Mouse (Mus musculus): Measurements from ENCODE around the gene Stt3a.

The Stt3a gene

DNA sequence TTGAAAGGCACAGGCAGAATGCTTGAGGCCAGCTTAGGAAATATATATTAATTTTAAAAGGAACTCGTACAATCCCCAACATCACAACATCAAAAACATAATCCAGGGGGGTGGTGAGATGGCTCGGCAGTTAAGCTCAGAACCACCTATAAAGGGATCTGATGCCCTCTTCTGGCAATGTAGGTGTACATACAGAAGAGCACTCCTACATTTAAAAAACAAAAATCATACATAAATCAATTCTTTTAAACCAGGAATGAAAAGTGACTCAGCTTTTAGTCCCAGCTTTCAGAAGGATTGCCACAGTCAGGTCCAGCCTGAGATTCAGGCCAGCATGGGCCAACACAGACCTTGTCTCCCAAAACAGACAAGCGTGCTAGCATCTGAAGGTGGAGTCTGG, 50.9 kb downstream of the Stt3a start:
- DNase-seq = no peak

DNA sequence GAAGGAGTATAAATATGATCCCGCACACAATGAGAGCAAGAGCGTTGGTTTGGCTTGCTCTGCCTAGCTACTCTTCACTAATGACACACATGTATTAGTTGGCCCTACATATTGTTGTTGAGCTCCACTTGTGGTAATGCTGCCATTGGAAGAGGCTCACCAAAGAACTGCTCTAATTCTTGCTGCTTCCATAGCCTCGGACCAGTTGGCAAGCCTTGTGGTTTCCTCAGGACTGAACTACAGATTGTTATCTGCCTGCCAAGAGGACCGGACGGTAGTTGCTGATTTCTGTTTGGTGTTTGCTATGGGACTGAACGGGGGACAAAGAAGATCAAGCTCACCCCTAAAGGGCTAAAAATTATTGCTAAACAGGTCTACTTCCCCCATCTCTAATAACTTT, 60.2 kb downstream of the Stt3a start:
- no peak for DNase-seq

DNA sequence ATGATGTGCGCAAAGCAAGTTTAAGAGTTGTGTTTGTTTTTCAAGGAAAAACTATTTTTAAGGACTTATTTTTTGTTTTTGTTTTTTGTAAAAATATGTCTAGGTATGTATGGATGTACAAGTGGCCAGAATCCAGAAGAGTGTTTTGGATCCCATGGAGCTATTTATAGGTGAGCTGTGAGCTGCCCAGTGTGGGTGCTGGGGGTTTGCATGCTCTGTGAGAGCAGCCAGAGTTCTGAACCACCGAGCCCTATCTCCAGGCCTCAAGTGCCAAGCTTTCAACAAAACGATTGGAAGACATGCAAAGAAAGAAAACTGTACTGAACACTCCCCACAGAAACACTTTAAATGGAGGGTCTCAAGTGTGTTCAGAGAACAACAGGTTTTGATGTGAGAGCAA, 61.6 kb downstream of the Stt3a start:
- DNase-seq = no peak

DNA sequence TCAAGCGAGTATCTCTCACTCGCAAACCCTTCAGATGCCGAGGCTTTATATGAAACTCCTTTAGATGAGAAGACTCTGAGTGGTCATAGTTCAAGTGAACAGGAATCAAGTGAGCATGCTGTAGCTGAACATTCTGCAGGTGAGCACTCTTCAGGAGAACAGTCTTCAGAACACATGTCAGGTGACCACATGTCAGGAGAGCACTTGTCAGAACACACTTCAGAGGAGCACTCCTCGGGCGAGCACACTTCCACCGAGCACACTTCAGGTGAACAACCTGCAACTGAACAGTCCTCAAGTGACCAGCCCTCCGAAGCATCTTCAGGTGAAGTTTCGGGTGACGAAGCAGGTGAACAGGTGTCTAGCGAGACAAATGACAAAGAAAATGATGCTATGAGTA, 73.2 kb downstream of the Stt3a start:
- DNase-seq = peak in 1 of 2 experiments; percentile 23

DNA sequence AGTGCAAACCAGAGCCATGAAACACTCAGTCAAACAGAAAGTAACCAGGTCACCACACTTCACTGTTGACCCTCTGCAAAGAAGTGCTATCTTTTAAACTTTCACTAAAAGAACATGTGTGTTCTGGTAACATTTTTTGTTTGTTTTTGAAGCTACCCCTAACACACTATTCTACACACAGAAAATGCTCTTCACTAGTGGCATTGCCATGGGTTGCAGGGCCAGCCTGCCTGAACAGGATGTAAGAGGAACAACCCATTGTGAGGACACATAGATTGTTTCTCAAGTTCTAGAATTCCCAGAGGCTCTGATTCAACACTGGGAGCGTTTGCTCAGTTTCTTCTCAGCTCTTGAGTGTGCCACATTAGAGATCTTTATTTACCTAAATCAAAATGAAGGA, 74.6 kb downstream of the Stt3a start, which contains the start of gene Acrv1:
TSS of gene Acrv1 (plus strand) at position 301 of the 400 bp plus-strand sequence.
- DNase-seq = no peak

DNA sequence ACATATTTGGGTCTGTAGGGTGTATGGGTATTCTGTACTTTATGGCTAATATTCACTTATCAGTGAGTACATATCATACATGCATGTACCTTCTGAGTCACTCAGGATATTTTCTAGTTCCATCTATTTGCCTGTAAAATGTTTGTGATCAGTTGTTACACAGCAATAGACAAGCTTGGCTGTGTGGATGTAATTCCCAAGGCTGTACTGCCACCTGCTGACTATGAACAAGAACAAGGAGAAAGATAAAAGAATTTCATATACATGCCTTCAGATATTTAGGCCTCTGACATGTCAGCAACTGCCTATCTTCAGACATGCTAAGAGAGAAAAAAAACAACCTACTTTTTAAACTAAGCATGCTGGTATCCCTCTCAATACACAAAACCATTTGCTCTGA, 80.2 kb downstream of the Stt3a start:
- DNase-seq = no peak

DNA sequence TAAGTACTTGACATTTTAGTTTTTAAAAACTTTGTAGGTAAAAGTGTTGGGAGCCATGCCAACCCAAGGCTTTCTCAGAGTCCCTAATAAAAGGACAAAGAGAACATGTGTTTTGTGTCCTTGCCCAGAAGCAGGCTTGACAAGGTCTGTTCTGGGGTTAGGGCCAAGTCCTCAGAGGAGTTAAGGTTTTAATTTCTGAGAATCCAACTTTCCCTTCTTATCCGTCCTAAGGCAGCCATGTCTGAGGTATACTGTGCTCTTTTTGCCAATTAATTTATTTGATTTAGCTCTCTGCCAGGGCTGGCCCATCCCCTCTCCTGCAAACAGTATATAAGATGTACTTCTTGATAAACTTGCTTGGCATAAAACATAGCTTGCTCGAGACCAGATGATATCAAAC, 86.1 kb downstream of the Stt3a start:
- no peak for DNase-seq
